Mouse (Mus musculus) megakaryocyte, embryonic 14.5 days (primary cell): ENCODE data around the gene Gm17409. TPM values are rescaled to one million over a fixed set of nuclear protein-coding genes. Genes with fewer than 3 reads are reported as not detected.

Experiments
- H3K27me3 ChIP-seq: replicated peaks from 2 replicates; pipeline ENCODE3; 2012; ENCODE audit warnings: inconsistent platforms
- H3K36me3 ChIP-seq: replicated peaks from 2 replicates; pipeline ENCODE3; 2012; ENCODE audit warnings: low read length, inconsistent platforms, mixed read lengths
- H3K4me1 ChIP-seq: 2 replicates; pipeline ENCODE4 v1.6.1; 2012; ENCODE audit warnings: inconsistent platforms
- H3K4me3 ChIP-seq: replicated peaks from 2 replicates; pipeline ENCODE3; 2012; ENCODE audit warnings: moderate library complexity, mild to moderate bottlenecking, inconsistent platforms
- H3K9me3 ChIP-seq: 2 replicates; pipeline ENCODE4 v1.6.1; 2012; ENCODE audit warnings: inconsistent platforms
- FLI1 ChIP-seq: IDR thresholded peaks from 2 replicates; pipeline ENCODE4 v1.6.1; 2012; ENCODE audit warnings: low read length, inconsistent platforms, mixed read lengths
- GATA1 ChIP-seq: IDR thresholded peaks from 3 replicates; pipeline ENCODE4 v1.6.1; 2012; ENCODE audit warnings: mixed read lengths, low read length, inconsistent platforms, borderline replicate concordance
- polyA plus RNA-seq: library from polyadenylated mRNA; stranded (reverse); fragments of >175 nt; gene quantifications from 2 replicates; pipeline ENCODE4 v1.2.3, GENCODE M21; 2012; ENCODE audit warnings: low replicate concordance; ENCODE audit not compliant: insufficient read depth

The Gm17409 gene
- polyA plus RNA-seq = not detected in 2 replicates

DNA sequence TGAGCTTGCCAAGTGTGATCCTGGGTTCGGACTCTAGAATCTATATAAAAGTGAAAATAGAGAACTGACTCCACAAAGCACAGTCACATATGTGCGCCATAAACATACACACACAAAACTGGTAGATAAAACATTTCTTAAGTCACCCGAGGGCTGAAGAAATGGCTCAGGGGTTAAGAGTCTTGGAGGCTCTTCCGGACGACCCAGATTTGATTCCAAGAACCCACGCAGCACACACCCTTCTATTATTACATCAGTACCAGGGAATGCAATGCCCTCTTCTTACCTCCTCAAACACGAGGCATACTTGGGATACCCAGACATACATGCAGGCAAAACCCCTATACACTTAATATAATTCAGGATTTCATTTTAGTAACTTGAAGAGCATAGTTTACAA is at the start of gene Gm17409:
Gene Gm17409, plus strand, starts transcription at position 301 of the 400 bp plus-strand sequence.
- no peaks in the 10 kb centered on the region for H3K36me3 ChIP-seq
- H3K4me3 ChIP-seq = no peak within 1 kb of the TSS
- no peak for TF ChIP-seq FLI1
- TF ChIP-seq GATA1 = no peak
- H3K4me1 ChIP-seq = no peaks in the 10 kb centered on the region
- H3K9me3 ChIP-seq = 0 out of 2 replicates have a peak, but pooled peaks cover 5% of the 10 kb centered on the region
- no peaks in the 10 kb centered on the region for H3K27me3 ChIP-seq

DNA sequence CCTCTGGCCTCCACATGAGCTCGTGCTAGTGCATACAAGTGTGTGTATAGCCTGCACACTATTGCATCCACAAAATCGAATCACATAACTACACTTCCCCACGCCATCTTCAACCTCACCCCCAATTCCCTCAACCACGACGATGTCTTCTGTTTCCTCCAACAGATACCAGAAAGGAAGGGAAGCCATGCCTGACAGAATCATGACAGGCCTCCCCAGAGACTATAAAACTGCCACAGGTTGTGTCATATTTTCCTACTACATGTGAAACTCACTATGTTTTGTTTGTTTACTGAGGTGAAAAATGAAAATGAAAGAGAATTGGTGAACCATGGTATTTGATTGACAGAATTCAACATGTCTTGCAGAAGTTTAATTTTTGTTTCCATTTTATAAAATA is 46.6 kb upstream of the Gm17409 start:
- Histone ChIP-seq H3K4me1 (peaks cover 3% of the 10 kb centered on the region; the same call in 1 of the 2 replicates), H3K9me3 (no peaks in the 10 kb centered on the region), H3K36me3 (no peaks in the 10 kb centered on the region), H3K4me3 (no peak overlapping the region), H3K27me3 (no peaks in the 10 kb centered on the region)
- no peak for TF ChIP-seq FLI1
- TF ChIP-seq GATA1 = no peak

DNA sequence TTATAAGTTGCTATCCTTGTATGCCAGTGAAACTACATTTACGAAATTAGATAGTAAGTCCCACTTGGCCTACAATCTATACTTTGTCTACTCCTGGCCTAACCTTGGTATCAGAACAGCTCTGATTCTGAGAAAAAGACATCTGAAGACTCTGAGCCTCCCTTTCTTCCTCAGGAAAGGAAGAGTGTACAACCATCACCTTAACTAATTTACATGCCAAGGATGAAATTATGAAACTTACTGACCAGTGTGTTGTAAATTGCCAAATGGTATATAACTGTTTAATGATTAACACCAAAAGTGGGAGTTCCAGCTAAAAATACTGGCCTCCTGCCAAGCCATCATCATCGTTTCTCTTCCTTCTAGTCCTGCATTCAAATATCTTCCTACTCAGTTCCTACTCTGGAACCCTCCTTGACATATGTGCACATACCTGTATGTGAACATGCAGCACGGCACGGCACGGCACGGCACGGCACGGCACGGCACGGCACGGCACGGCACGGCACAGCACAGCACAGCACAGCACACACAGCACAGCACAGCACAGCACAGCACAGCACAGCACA is 44.4 kb upstream of the Gm17409 start:
- no peak overlapping the region for H3K4me3 ChIP-seq
- H3K27me3 ChIP-seq = no peaks in the 10 kb centered on the region
- no peaks in the 10 kb centered on the region for H3K36me3 ChIP-seq
- peaks cover 3% of the 10 kb centered on the region; the same call in 1 of the 2 replicates for H3K4me1 ChIP-seq
- TF ChIP-seq GATA1 (no peak), FLI1 (no peak)
- H3K9me3 ChIP-seq = no peaks in the 10 kb centered on the region

DNA sequence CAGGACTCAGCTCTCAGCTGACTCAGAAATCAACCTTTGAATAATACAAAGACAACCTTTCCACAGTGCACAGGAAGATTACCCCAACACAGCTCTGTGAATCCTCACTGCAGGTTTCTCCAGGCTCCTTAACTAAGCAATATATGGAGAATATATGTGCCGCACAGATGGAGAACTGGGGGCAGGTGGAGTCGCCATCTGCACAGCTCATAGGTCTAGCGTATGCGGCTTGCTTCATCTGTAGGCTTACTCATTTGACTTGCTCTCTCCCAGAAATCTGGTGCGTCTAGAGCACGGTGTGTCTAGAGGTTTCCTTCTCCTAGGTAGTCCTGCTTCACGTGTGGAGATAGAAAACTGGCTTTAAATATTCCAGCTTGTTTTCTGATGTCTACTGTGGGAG is 37.7 kb upstream of the Gm17409 start:
- TF ChIP-seq FLI1 = no peak
- no peak for TF ChIP-seq GATA1
- no peaks in the 10 kb centered on the region for H3K27me3 ChIP-seq
- no peaks in the 10 kb centered on the region for H3K4me1 ChIP-seq
- no peak overlapping the region for H3K4me3 ChIP-seq
- H3K9me3 ChIP-seq = 0 out of 2 replicates have a peak, but pooled peaks cover 2% of the 10 kb centered on the region
- H3K36me3 ChIP-seq = no peaks in the 10 kb centered on the region

DNA sequence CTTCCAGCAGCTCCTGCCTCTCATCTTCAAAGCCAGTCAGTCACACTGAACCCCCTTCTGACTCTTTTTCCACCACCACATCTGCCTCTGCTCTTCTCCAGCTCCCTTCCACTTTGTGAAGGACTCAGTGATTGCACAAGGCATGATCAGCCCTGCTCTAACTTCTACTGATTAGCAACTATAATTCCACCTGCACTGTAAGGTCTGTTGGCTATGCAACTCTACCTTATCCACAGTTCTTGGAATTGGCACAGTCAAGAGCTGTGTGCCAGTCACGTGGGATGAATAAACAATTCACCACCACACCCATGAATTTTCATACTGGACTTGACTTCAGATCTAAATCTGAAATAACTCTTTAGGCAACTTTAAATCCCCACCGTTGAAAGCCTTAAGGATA is 36.6 kb upstream of the Gm17409 start:
- TF ChIP-seq GATA1 (no peak), FLI1 (no peak)
- no peak overlapping the region for H3K4me3 ChIP-seq
- no peaks in the 10 kb centered on the region for H3K36me3 ChIP-seq
- H3K4me1 ChIP-seq = no peaks in the 10 kb centered on the region
- H3K9me3 ChIP-seq = 0 out of 2 replicates have a peak, but pooled peaks cover 2% of the 10 kb centered on the region
- H3K27me3 ChIP-seq = no peaks in the 10 kb centered on the region

DNA sequence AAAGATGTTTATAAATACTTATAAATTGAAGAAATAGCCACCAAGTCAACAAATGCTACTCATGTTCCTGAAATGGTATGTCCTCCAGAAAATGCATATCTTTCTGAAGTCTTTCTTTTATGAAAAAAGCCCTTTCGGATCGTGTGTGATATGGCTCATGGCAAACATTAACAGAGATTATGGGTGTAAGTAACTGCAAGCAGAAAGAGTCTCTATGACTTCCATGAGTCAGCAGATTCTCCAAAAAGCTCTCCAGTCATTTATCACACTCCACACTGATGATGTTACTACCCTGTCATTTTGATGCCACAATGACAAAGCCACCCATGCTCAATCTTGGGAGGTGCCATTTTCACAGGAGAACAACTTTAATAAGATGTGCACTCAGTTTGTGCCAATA is 35.5 kb upstream of the Gm17409 start:
- Histone ChIP-seq H3K4me3 (no peak overlapping the region), H3K36me3 (no peaks in the 10 kb centered on the region), H3K9me3 (0 out of 2 replicates have a peak, but pooled peaks cover 2% of the 10 kb centered on the region), H3K4me1 (no peaks in the 10 kb centered on the region), H3K27me3 (no peaks in the 10 kb centered on the region)
- no peak for TF ChIP-seq GATA1
- no peak for TF ChIP-seq FLI1

DNA sequence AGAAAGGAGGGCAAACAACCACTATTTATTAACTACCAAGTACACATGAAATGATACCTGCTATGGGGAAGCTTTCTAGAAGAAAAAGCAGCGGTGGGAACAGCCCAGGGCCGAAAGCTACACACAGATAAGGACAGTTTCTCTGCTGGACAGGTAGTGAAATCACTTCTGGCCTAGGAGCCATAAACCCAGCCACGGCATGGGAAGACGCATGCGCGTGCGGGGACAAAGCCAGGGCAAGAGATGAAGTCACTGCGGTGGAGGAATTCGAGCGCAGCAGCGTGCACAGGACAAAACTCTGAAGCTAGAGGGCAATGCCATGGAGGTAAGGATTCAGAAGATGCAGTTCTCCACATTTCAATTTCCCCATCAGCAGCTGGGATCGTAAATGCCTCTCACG is 34.4 kb upstream of the Gm17409 start:
- Histone ChIP-seq H3K4me3 (no peak overlapping the region), H3K9me3 (0 out of 2 replicates have a peak, but pooled peaks cover 2% of the 10 kb centered on the region), H3K36me3 (no peaks in the 10 kb centered on the region), H3K4me1 (no peaks in the 10 kb centered on the region), H3K27me3 (no peaks in the 10 kb centered on the region)
- TF ChIP-seq FLI1 (no peak), GATA1 (no peak)

DNA sequence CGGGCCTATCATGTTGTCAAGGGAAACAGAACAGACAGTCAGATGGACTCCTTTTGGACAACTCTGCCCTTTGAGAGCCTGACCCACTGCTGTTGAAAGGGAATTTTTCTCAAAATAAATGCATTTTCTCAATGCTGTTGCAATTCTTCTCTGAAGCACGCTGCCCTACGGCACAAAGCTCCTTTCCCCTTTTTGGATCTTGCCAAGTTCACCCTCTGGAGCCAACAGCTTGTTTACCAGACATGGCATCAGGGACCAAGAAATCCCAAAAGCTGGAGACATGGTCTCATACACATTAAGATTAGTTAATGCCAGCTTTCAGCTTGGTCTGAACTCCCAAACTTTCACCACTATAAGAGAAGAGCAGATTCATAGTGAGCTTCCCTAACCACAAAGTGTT is 33.0 kb upstream of the Gm17409 start:
- no peak for TF ChIP-seq FLI1
- no peak for TF ChIP-seq GATA1
- no peaks in the 10 kb centered on the region for H3K36me3 ChIP-seq

DNA sequence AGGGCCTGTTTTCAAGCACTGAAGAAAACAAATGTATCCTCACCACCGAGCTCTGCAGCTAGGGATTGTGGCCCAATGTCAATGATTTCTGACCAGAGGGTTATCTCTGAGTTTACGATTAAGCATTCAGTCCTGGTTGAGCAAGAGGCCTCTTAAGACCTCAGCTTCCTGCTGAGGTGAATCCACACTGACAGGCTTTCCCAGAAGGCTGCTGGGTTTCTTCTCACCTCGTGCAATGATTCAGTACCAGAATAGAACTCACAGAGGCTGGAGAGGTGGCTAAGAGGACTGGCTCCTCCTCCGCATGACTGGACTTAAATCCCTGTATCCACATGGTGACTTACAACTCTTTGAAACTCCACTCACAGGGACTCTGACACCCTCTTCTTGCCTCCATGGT is 26.8 kb upstream of the Gm17409 start:
- no peaks in the 10 kb centered on the region for H3K36me3 ChIP-seq
- TF ChIP-seq GATA1 = no peak
- no peak for TF ChIP-seq FLI1

More for the DNA sequence above, 33.0 kb upstream of the Gm17409 start:
- Histone ChIP-seq H3K9me3 (0 out of 2 replicates have a peak, but pooled peaks cover 2% of the 10 kb centered on the region), H3K4me3 (no peak overlapping the region), H3K27me3 (no peaks in the 10 kb centered on the region), H3K4me1 (no peaks in the 10 kb centered on the region)

DNA sequence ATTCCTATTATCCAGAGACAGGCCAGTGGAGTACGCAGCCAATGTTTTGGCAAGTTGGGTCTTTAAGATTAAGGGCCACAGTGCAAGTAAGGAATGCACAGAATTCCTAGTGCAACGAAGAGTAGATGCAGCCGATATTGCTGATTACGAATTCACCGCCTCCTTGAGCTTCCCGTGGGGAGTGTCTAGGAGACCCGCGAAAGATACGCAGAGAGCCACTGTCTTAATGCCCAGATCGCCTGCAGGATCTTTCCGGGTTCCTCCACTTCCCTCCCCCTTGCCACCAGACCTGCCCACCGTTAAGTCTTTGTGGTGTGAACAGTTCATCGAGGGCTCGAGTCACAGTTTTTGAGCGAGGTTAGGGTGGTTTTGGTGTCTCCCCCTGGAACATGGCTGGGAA is 22.9 kb upstream of the Gm17409 start:
- Histone ChIP-seq H3K4me3 (no peak overlapping the region), H3K27me3 (no peaks in the 10 kb centered on the region), H3K36me3 (no peaks in the 10 kb centered on the region), H3K4me1 (no peaks in the 10 kb centered on the region), H3K9me3 (peaks cover 12% of the 10 kb centered on the region; the same call in 1 of the 2 replicates)
- TF ChIP-seq FLI1 (no peak), GATA1 (no peak)

More for the DNA sequence above, 26.8 kb upstream of the Gm17409 start:
- Histone ChIP-seq H3K4me1 (no peaks in the 10 kb centered on the region), H3K9me3 (peaks cover 7% of the 10 kb centered on the region; the same call in 1 of the 2 replicates), H3K27me3 (no peaks in the 10 kb centered on the region), H3K4me3 (no peak overlapping the region)
